Mouse (Mus musculus) cerebellum, adult 2 months (tissue): Measurements from ENCODE around the gene Pld1.

Source experiments
- CTCF ChIP-seq: fragments of 200-500 bp; IDR thresholded peaks from 2 replicates; pipeline ENCODE4 v1.5.1; 2011; ENCODE audit warnings: low read depth, mild to moderate bottlenecking, control low read depth, low read length, moderate library complexity, borderline replicate concordance; ENCODE audit not compliant: insufficient read depth
- POLR2A ChIP-seq: fragments of 200-500 bp; IDR thresholded peaks from 2 replicates; pipeline ENCODE4 v1.6.1; 2011; ENCODE audit warnings: low read length, control low read depth, borderline replicate concordance; ENCODE audit not compliant: insufficient read depth

DNA sequence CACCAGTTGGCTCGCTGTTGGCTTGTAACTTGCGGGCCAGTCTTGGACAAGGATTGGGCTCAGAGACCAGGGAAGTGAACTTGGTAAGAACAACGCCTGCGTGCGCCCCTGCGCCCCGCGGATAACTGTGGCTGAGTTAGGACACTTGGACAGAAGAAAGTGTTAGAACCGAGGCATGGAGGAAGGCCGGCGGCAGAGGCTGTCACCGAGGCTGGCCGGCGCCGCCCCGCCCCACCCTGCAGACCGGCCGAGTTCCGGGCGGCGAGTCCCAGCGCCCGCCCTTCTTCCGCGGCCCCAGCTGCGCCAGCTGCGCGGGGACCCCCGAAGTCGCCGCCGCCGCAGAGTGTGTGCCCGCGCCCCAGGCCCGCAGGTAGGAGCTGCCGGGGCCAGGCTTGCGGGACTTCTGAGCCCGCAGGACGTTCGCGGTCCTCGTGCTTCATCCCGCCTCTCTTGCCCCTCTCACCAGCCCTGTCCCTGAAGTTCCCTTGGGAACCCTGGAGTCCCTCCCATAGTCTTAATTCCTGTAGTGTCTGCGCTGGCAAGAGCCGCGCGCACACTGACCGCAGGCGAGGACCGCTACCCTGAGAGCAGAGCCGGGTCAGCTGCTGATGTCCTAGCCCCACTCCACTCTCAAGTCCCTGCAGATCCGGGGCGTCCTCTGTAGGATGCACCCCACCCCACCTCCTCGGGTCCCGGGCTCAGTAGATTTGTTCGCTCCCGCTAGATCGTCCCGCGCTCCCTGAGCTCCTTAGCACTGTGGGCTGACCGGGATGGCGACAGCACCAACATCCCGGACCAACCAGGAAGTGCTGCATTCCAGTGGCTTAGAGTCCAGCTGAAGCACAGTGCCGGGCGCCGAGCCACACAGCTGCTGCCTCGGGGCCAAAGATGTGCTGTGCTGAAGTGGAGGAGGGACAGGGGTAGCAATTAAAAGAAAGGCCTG lies at the start of gene Pld1:
- TF ChIP-seq POLR2A = no peak
- TF ChIP-seq CTCF = no peak
